Mouse (Mus musculus) NIH3T3 (cell line): Measurements from ENCODE around the gene Scd3.
A peak's percentile ranks its signal among the peaks of the same experiment; 100 is the strongest.
"Not testable (repeated sequence)": the region's sequence is repeated elsewhere in the genome, so short reads cannot be mapped to it uniquely, and the experiment has no call there.

ENCODE experiments used
- DNase-seq: peaks from one replicate; pipeline ENCODE4 v3.0.0-alpha.2; 2012; ENCODE audit warnings: low read depth

Scd3 gene

GRCm38 (mm10) chr19:44273711-44274110 is 70.6 kb downstream of the Scd3 start:
- DNase-seq, result peak; percentile 17

GRCm38 (mm10) chr19:44274452-44274851 is 71.4 kb downstream of the Scd3 start:
- DNase-seq, result no peak

- DNase-seq, result no peak
Measured at GRCm38 (mm10) chr19:44275418-44275817, 72.3 kb downstream of the Scd3 start.

- no peak for DNase-seq
Measured at GRCm38 (mm10) chr19:44276861-44277260, 73.8 kb downstream of the Scd3 start.

- no peak for DNase-seq
Measured at GRCm38 (mm10) chr19:44277931-44278330, 74.9 kb downstream of the Scd3 start.

- peak; percentile 88 for DNase-seq
Measured at GRCm38 (mm10) chr19:44280755-44281154, 77.7 kb downstream of the Scd3 start.

GRCm38 (mm10) chr19:44281825-44282447 is 78.9 kb downstream of the Scd3 start:
- not testable (repeated sequence) for DNase-seq

GRCm38 (mm10) chr19:44282534-44283156 is 79.6 kb downstream of the Scd3 start:
- no peak for DNase-seq

GRCm38 (mm10) chr19:44283157-44284024 is 80.3 kb downstream of the Scd3 start:
- DNase-seq, result no peak

- DNase-seq, result peak; percentile 95
Measured at GRCm38 (mm10) chr19:44284025-44284695, 81.1 kb downstream of the Scd3 start.

- peak; percentile 43 for DNase-seq
Measured at GRCm38 (mm10) chr19:44284723-44285122, 81.7 kb downstream of the Scd3 start.

- no peak for DNase-seq
Measured at GRCm38 (mm10) chr19:44285554-44285953, 82.5 kb downstream of the Scd3 start.

- DNase-seq, result peak; percentile 37
Measured at GRCm38 (mm10) chr19:44286109-44286508, 83.0 kb downstream of the Scd3 start.

- no peak for DNase-seq
Measured at GRCm38 (mm10) chr19:44287415-44288110, 84.5 kb downstream of the Scd3 start.

- no peak for DNase-seq
Measured at GRCm38 (mm10) chr19:44292083-44292482, 89.0 kb downstream of the Scd3 start.

- DNase-seq, result peak; percentile 31
Measured at GRCm38 (mm10) chr19:44292483-44292882, 89.4 kb downstream of the Scd3 start.

- DNase-seq, result no peak
Measured at GRCm38 (mm10) chr19:44292941-44293768, 90.1 kb downstream of the Scd3 start, which contains the start of gene Scd2. Gene Scd2, plus strand, starts transcription at chr19:44293674.
